Mouse (Mus musculus): ENCODE measurements around the gene Sft2d2. TPM values are rescaled to one million over a fixed set of nuclear protein-coding genes. Genes with fewer than 3 reads are reported as not detected.

The Sft2d2 gene
- 19.4 and 20.4 TPM in 2 replicates for polyA plus RNA-seq (2015; fragmentation: Nextera tagmentation; extraction: Ambion mirVana)

GRCm38 (mm10) chr1:165193880-165194661, at the start of gene Sft2d2:
Gene Sft2d2 (minus strand): TSS chr1:165194438.
- H3K4me1 ChIP-seq, result peaks cover 54% of the 10 kb centered on the region
- no peaks in the 10 kb centered on the region for H3K27me3 ChIP-seq (replicated peaks)
- H3K36me3 ChIP-seq, result peaks cover 4% of the 10 kb centered on the region; the same call in 1 of the 2 replicates
- H3K4me3 ChIP-seq, result peak within 1 kb of the TSS; percentile 88
- H3K27ac ChIP-seq (replicated peaks), result peak within 1 kb of the TSS; percentile 91
- H3K4me2 ChIP-seq, result peak within 1 kb of the TSS; percentile 86
- H3K9me3 ChIP-seq, result no peaks in the 10 kb centered on the region
- peak; percentile 91 for ATAC-seq (ENCODE audit: extremely low read depth, insufficient number of reproducible peaks, low FRiP score, low TSS enrichment)
- peak within 1 kb of the TSS; percentile 94 for H3K9ac ChIP-seq
- WGBS, result under 1% methylated on average over 68 of the region's 69 CpGs

- H3K4me3 ChIP-seq, result peak within 1 kb of the TSS; percentile 88
- WGBS, result under 1% methylated on average over 76 of the region's 76 CpGs
- peaks cover 37% of the 10 kb centered on the region for H3K4me1 ChIP-seq
- H3K4me2 ChIP-seq, result peak within 1 kb of the TSS; percentile 93
- H3K9me3 ChIP-seq, result no peaks in the 10 kb centered on the region
- no peaks in the 10 kb centered on the region; the same call in 1 of the 2 replicates for H3K36me3 ChIP-seq
- peak within 1 kb of the TSS; percentile 93 for H3K9ac ChIP-seq
- H3K27ac ChIP-seq (replicated peaks), result peak within 1 kb of the TSS; percentile 98
- ATAC-seq (ENCODE audit: extremely low read depth, insufficient number of reproducible peaks, low FRiP score, low TSS enrichment), result peak; percentile 99
- H3K27me3 ChIP-seq (replicated peaks), result no peaks in the 10 kb centered on the region
These were observed 42.4 kb upstream of the Sft2d2 start, which contains the start of gene Tiprl for GRCm38 (mm10) chr1:165236321-165237298. Gene Tiprl (minus strand): TSS chr1:165236996.

DNA sequence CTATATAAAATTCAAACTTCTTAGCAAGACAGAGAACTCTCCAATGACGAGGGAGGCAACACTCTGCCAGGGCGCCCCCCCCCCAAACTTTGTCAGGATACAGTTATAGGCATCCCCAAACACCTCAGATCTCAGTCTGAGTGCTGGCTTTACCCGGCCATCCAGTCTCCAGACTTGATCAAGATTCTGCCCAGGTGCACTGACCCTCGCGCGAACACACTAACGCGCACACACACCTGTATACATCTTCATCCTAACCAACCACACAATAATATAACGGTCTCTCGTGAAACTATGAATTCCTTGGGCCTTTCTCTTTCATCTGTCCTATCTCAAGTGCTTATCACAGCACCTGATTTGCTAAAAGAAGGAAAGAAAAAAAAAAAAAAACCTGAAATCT, 41.6 kb upstream of the Sft2d2 start:
- H3K4me2 ChIP-seq, result peak overlapping the region; percentile 93
- peak overlapping the region; percentile 93 for H3K9ac ChIP-seq
- H3K9me3 ChIP-seq, result no peaks in the 10 kb centered on the region
- H3K36me3 ChIP-seq, result no peaks in the 10 kb centered on the region; the same call in 1 of the 2 replicates
- peak overlapping the region; percentile 98 for H3K27ac ChIP-seq (replicated peaks)
- peak overlapping the region; percentile 88 for H3K4me3 ChIP-seq
- H3K27me3 ChIP-seq (replicated peaks), result no peaks in the 10 kb centered on the region
- 12% methylated on average over 10 of the region's 10 CpGs for WGBS
- H3K4me1 ChIP-seq, result peaks cover 37% of the 10 kb centered on the region
- ATAC-seq (ENCODE audit: extremely low read depth, insufficient number of reproducible peaks, low FRiP score, low TSS enrichment), result no peak

DNA sequence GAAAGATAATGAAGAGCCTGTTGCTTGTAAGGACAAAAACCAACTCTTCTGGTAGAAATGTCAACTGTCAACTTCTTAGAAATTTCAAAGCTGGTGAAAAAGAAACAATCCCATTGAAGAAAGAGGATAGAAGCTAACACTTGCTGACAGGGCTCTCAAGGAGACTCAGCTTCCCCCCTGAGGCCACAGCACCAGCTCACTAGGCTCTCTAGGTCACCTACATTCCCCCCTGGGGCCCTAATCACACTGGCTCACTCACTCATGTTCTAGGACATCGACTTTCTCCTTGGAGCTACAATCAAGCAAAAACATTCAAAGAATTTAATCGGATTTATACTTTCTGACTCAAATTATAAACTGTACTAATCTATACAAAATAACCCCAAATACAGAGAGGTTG, 39.6 kb upstream of the Sft2d2 start:
- Histone ChIP-seq H3K36me3 (no peaks in the 10 kb centered on the region; the same call in 1 of the 2 replicates), H3K4me2 (0 out of 2 replicates have a peak overlapping the region, but pooled peaks have one; percentile 24), H3K27ac (replicated peaks) (peak overlapping the region; percentile 59), H3K4me1 (peaks cover 37% of the 10 kb centered on the region), H3K9ac (peak overlapping the region; percentile 59; the same call in 1 of the 2 replicates), H3K27me3 (replicated peaks) (no peaks in the 10 kb centered on the region), H3K9me3 (no peaks in the 10 kb centered on the region), H3K4me3 (no peak overlapping the region)
- WGBS, result 48% methylated on average over 2 of the region's 2 CpGs
- ATAC-seq (ENCODE audit: extremely low read depth, insufficient number of reproducible peaks, low FRiP score, low TSS enrichment), result no peak

DNA sequence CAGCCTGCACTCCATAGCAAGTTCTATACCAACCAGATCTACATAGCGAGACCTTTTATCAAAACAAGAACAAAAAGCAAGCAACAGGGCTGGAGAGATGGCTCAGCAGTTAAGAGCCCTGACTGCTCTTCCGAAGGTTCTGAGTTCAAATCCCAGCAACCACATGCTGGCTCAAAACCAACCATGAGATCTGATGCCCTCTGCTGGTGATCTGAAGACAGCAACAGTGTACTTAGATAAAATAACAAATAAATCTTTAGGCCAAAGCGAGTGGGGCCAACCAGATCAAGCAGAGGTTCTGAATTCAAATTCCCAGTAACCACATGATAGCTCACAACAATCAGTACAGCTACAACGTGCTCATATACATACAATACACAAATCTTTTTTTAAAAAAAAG, 36.5 kb upstream of the Sft2d2 start:
- Histone ChIP-seq H3K27me3 (replicated peaks) (no peaks in the 10 kb centered on the region), H3K9ac (no peak overlapping the region), H3K4me3 (no peak overlapping the region), H3K36me3 (peaks cover 19% of the 10 kb centered on the region), H3K27ac (replicated peaks) (no peak overlapping the region), H3K4me2 (no peak overlapping the region), H3K9me3 (no peaks in the 10 kb centered on the region), H3K4me1 (peaks cover 28% of the 10 kb centered on the region)
- ATAC-seq (ENCODE audit: extremely low read depth, insufficient number of reproducible peaks, low FRiP score, low TSS enrichment), result no peak
- 88% methylated on average over 4 of the region's 4 CpGs for WGBS

- no peak for ATAC-seq (ENCODE audit: extremely low read depth, insufficient number of reproducible peaks, low FRiP score, low TSS enrichment)
- no peaks in the 10 kb centered on the region for H3K27me3 ChIP-seq (replicated peaks)
- H3K9ac ChIP-seq, result no peak overlapping the region
- no peak overlapping the region for H3K4me2 ChIP-seq
- H3K4me3 ChIP-seq, result no peak overlapping the region
- H3K9me3 ChIP-seq, result no peaks in the 10 kb centered on the region
- 92% methylated on average over 9 of the region's 9 CpGs for WGBS
- H3K4me1 ChIP-seq, result peaks cover 21% of the 10 kb centered on the region
- no peak overlapping the region for H3K27ac ChIP-seq (replicated peaks)
- peaks cover 28% of the 10 kb centered on the region for H3K36me3 ChIP-seq
These were observed 35.3 kb upstream of the Sft2d2 start for GRCm38 (mm10) chr1:165229577-165229976.

DNA sequence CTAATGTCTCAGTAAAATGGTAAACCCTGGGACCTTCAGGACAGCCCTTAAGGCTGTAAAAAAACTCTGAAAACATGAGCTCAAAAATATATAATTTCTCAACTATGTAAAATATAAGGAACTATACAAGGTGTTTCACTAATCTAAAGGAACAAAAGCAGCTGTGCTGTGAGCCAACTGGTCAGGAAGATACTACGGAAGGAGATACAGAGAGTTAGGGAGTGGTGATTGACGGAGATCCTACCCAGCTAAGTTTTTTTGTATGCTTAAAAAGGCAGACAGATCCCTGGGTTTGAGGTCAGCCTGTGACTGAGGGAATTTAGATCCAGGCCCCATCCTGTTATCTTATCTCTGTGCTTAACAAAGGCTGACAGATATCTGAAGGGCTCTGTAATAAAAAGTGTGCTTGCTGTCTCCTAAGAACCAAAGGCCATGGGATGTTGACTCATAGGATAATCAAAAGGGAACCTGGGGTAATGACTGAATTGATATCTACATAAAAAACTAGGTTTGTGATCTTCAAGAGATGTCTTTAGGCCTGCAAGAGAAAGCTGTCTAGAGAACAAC, 22.9 kb upstream of the Sft2d2 start:
- 53% methylated on average over 2 of the region's 2 CpGs for WGBS
- no peaks in the 10 kb centered on the region for H3K9me3 ChIP-seq
- H3K27me3 ChIP-seq (replicated peaks), result no peaks in the 10 kb centered on the region
- no peak overlapping the region for H3K4me3 ChIP-seq
- H3K27ac ChIP-seq (replicated peaks), result no peak overlapping the region
- no peak overlapping the region for H3K9ac ChIP-seq
- no peak for ATAC-seq (ENCODE audit: extremely low read depth, insufficient number of reproducible peaks, low FRiP score, low TSS enrichment)
- no peaks in the 10 kb centered on the region for H3K4me1 ChIP-seq
- H3K36me3 ChIP-seq, result peaks cover 85% of the 10 kb centered on the region
- H3K4me2 ChIP-seq, result no peak overlapping the region

DNA sequence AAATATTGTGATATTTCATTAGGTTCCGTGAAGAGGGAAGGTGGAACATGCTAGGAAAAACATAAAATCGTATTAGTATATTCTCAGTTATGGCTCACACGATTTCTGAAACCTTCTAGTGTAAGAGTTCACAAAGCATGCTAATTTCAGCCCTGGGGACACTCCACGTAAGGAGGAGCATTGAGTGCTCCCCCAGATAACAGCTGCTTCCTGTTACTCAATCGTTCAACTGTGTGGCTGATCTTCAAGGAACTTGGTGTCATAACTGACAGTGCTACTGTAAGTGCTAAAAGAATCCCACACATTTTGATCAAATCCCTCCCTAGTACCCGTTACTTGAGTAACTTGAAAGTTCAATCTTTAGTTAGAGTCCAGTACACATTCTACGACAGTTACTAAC, 21.6 kb upstream of the Sft2d2 start:
- 68% methylated on average over 7 of the region's 7 CpGs for WGBS

DNA sequence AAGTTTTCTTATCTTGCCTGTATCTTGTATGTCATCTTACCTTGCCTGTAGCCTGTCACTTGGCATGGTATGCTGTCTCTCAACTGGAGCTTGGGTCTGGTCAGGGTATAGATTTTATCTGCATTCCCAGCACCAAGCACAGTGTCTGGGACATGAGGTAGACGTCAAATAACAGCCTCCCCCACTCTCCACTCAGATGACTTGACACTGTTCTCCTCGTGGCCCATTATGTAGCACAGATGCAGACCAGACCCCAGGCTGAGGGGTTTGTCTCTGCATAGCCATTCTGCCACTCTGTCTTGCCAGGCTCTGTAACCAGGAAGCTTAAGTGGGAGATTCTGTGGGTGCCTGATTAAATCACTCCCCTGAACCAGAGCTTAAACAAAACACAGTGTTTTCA, 11.4 kb upstream of the Sft2d2 start:
- no peak for ATAC-seq (ENCODE audit: extremely low read depth, insufficient number of reproducible peaks, low FRiP score, low TSS enrichment)
- H3K27me3 ChIP-seq (replicated peaks), result no peaks in the 10 kb centered on the region
- 4% methylated on average over 2 of the region's 2 CpGs for WGBS
- H3K4me2 ChIP-seq, result no peak overlapping the region
- no peak overlapping the region for H3K27ac ChIP-seq (replicated peaks)
- no peaks in the 10 kb centered on the region for H3K9me3 ChIP-seq
- H3K4me3 ChIP-seq, result no peak overlapping the region
- no peak overlapping the region for H3K9ac ChIP-seq
- no peaks in the 10 kb centered on the region for H3K36me3 ChIP-seq
- peaks cover 14% of the 10 kb centered on the region for H3K4me1 ChIP-seq

More for the DNA sequence above, 21.6 kb upstream of the Sft2d2 start:
- peaks cover 72% of the 10 kb centered on the region for H3K36me3 ChIP-seq
- no peak overlapping the region for H3K9ac ChIP-seq
- no peak overlapping the region for H3K27ac ChIP-seq (replicated peaks)
- no peak for ATAC-seq (ENCODE audit: extremely low read depth, insufficient number of reproducible peaks, low FRiP score, low TSS enrichment)
- H3K27me3 ChIP-seq (replicated peaks), result no peaks in the 10 kb centered on the region
- no peaks in the 10 kb centered on the region for H3K9me3 ChIP-seq
- H3K4me3 ChIP-seq, result no peak overlapping the region
- no peaks in the 10 kb centered on the region for H3K4me1 ChIP-seq
- no peak overlapping the region for H3K4me2 ChIP-seq

DNA sequence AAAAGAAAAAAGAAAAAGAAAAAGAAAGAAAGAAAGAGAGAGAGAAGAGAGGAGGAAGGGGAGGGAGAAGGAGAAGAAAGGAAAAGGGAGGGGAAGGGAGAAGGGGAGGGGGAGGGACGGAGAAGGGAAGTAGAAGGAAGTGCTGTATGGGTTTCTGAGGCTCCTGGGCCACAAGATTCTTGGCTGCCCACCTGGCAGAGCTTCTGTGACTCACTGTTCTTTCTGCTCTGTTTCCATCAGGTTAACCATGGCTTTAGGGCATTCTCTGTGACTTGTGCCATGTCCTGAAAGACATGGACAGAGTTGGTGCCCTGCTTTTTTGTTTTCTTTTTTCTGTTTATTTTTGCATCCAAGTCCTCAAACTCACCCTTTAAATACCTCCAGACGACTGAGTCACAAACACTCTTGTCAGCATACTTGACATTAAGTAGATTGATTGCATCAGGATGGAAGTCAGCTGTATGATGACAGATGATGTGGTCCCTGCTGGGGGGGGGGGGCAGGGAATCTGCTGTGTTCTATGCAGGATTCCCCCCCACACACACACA, 9.3 kb upstream of the Sft2d2 start:
- H3K4me1 ChIP-seq, result peaks cover 10% of the 10 kb centered on the region
- H3K27me3 ChIP-seq (replicated peaks), result no peaks in the 10 kb centered on the region
- no peak overlapping the region for H3K27ac ChIP-seq (replicated peaks)
- WGBS, result 18% methylated on average over 2 of the region's 2 CpGs
- ATAC-seq (ENCODE audit: extremely low read depth, insufficient number of reproducible peaks, low FRiP score, low TSS enrichment), result no peak
- H3K4me2 ChIP-seq, result no peak overlapping the region
- H3K4me3 ChIP-seq, result no peak overlapping the region
- H3K36me3 ChIP-seq, result no peaks in the 10 kb centered on the region
- no peaks in the 10 kb centered on the region for H3K9me3 ChIP-seq
- H3K9ac ChIP-seq, result no peak overlapping the region

All from heart, embryonic 13.5 days (tissue).